Mouse (Mus musculus): ENCODE measurements around the gene Tatdn3.

DNA sequence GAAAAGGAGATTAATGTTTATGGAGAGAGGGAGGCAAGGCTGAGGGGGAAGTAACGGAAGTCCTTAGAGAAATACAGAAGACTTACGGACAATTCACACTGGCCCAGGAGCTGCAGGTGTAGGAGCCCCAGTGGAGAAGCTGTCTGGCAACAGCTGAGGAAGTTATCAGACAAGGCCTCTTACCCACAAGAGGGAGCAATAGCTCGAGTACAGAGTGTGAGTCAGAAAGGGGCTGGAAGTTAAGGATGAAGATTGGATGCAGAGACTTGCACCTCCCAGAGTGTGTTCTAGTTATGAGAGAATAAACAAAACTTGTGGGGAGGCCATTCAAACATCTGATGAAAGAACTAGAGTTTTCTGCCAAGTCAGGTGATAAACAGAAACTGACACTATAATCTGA, 5.3 kb downstream of the Tatdn3 start:
- TF ChIP-seq POLR2A (IDR thresholded peaks at IDR 0.05; ENCODE audit: insufficient read length, low read depth) (no peak), MAX (IDR thresholded peaks at IDR 0.05; ENCODE audit: low read depth) (no peak), REST (IDR thresholded peaks at IDR 0.05; ENCODE audit: insufficient read depth, insufficient read length) (no peak)
